Mouse (Mus musculus): ENCODE results near the gene Arhgap18. TPM values are rescaled to one million over a fixed set of nuclear protein-coding genes. Genes with fewer than 3 reads are reported as not detected.

The Arhgap18 gene
- polyA plus RNA-seq, 1 experiment from 2014 or later = 40.0 TPM

- 86% methylated on average over 3 of the region's 3 CpGs for WGBS
- no peaks in the 10 kb centered on the region for H3K4me1 ChIP-seq (replicated peaks; ENCODE audit: control insufficient read depth, insufficient read depth, low read length)
- H3K36me3 ChIP-seq (ENCODE audit: control insufficient read depth, insufficient read depth, low read length) = no peaks in the 10 kb centered on the region
- H3K4me3 ChIP-seq (ENCODE audit: low read depth, low read length) = no peak overlapping the region
- H3K4me2 ChIP-seq (ENCODE audit: low read length) = no peak overlapping the region
- no peaks in the 10 kb centered on the region for H3K27me3 ChIP-seq (replicated peaks; ENCODE audit: control insufficient read depth, insufficient read depth, low read length)
- ATAC-seq (replicated peaks; ENCODE audit: low FRiP score, low TSS enrichment, low read depth) (no peak), DNase-seq (ENCODE audit: low spot score) (no peak)
- no peaks in the 10 kb centered on the region for H3K9me3 ChIP-seq (ENCODE audit: control insufficient read depth, low read length)
- no peak overlapping the region for H3K27ac ChIP-seq (ENCODE audit: low read depth)
- no peak overlapping the region for H3K9ac ChIP-seq (ENCODE audit: low read length)
Measured at GRCm38 (mm10) chr10:26958513-26958912, 205.3 kb downstream of the Arhgap18 start.

Measured in intestine, embryonic 14.5 days (tissue).